Mouse (Mus musculus) retina, postnatal 1 day (tissue): ENCODE data around the gene Gm20696.

Experiments used
- DNase-seq: peaks from one replicate; pipeline ENCODE4 v3.0.0-alpha.2; 2012

Gm20696 gene

GRCm38 (mm10) chr6:99344357-99344756, 322.2 kb downstream of the Gm20696 start:
- DNase-seq = no peak

GRCm38 (mm10) chr6:99343815-99344214, 322.8 kb downstream of the Gm20696 start:
- no peak for DNase-seq

GRCm38 (mm10) chr6:99342416-99342815, 324.2 kb downstream of the Gm20696 start:
- DNase-seq = no peak

- no peak for DNase-seq
Measured at GRCm38 (mm10) chr6:99340902-99341301, 325.7 kb downstream of the Gm20696 start.

GRCm38 (mm10) chr6:99339986-99340721, 326.4 kb downstream of the Gm20696 start:
- DNase-seq = no peak

- no peak for DNase-seq
Measured at GRCm38 (mm10) chr6:99339343-99339620, 327.3 kb downstream of the Gm20696 start.

GRCm38 (mm10) chr6:99338593-99339342, 327.8 kb downstream of the Gm20696 start:
- no peak for DNase-seq

GRCm38 (mm10) chr6:99338174-99338573, 328.4 kb downstream of the Gm20696 start:
- no peak for DNase-seq

- no peak for DNase-seq
Measured at GRCm38 (mm10) chr6:99337575-99337974, 329.0 kb downstream of the Gm20696 start.

- DNase-seq = no peak
Measured at GRCm38 (mm10) chr6:99336191-99336590, 330.4 kb downstream of the Gm20696 start.

- no peak for DNase-seq
Measured at GRCm38 (mm10) chr6:99335174-99335830, 331.3 kb downstream of the Gm20696 start.

- DNase-seq = no peak
Measured at GRCm38 (mm10) chr6:99334255-99334654, 332.3 kb downstream of the Gm20696 start.

GRCm38 (mm10) chr6:99333127-99333526, 333.5 kb downstream of the Gm20696 start:
- no peak for DNase-seq

GRCm38 (mm10) chr6:99330169-99330568, 336.4 kb downstream of the Gm20696 start:
- DNase-seq = no peak

- DNase-seq = no peak
Measured at GRCm38 (mm10) chr6:99328634-99329033, 338.0 kb downstream of the Gm20696 start.

- no peak for DNase-seq
Measured at GRCm38 (mm10) chr6:99328146-99328545, 338.5 kb downstream of the Gm20696 start.

- DNase-seq = no peak
Measured at GRCm38 (mm10) chr6:99327721-99328120, 338.9 kb downstream of the Gm20696 start.

- DNase-seq = no peak
Measured at GRCm38 (mm10) chr6:99325881-99326280, 340.7 kb downstream of the Gm20696 start.

GRCm38 (mm10) chr6:99325461-99325860, 341.1 kb downstream of the Gm20696 start:
- DNase-seq = no peak

- no peak for DNase-seq
Measured at GRCm38 (mm10) chr6:99322132-99322904, 344.3 kb downstream of the Gm20696 start.

- no peak for DNase-seq
Measured at GRCm38 (mm10) chr6:99320444-99320843, 346.2 kb downstream of the Gm20696 start.

- peak; percentile 65 for DNase-seq
Measured at GRCm38 (mm10) chr6:99319415-99320405, 346.9 kb downstream of the Gm20696 start.
